Mouse (Mus musculus) retina, postnatal 7 days (tissue): ENCODE data around the gene Fancm.
"Not testable (repeated sequence)": the region's sequence is repeated elsewhere in the genome, so short reads cannot be mapped to it uniquely, and the experiment has no call there.

Source experiments
- DNase-seq: peaks from one replicate; pipeline ENCODE4 v3.0.0-alpha.2; 2012; ENCODE audit warnings: low read depth, low spot score

Gene Fancm

GRCm38 (mm10) chr12:65075085-65075732 lies at the start of gene Fancm:
Fancm (plus strand) TSS chr12:65075603.
- DNase-seq: peak; percentile 89

- DNase-seq: no peak
Measured at GRCm38 (mm10) chr12:65035839-65036189, 39.6 kb upstream of the Fancm start.

GRCm38 (mm10) chr12:65036190-65036870 lies 39.1 kb upstream of the Fancm start, which contains the start of gene Prpf39:
Prpf39 (plus strand) TSS chr12:65036333.
- peak; percentile 73 for DNase-seq

GRCm38 (mm10) chr12:65036892-65037545 lies 38.4 kb upstream of the Fancm start:
- DNase-seq: peak; percentile 16

- DNase-seq: no peak
Measured at GRCm38 (mm10) chr12:65037546-65037937, 37.9 kb upstream of the Fancm start.

GRCm38 (mm10) chr12:65048799-65049198 lies 26.6 kb upstream of the Fancm start:
- no peak for DNase-seq

GRCm38 (mm10) chr12:65058203-65058602 lies 17.2 kb upstream of the Fancm start:
- DNase-seq: no peak

GRCm38 (mm10) chr12:65061082-65061481 lies 14.3 kb upstream of the Fancm start:
- DNase-seq: no peak

- no peak for DNase-seq
Measured at GRCm38 (mm10) chr12:65065241-65065640, 10.2 kb upstream of the Fancm start.

GRCm38 (mm10) chr12:65066234-65066633 lies 9.2 kb upstream of the Fancm start:
- no peak for DNase-seq

GRCm38 (mm10) chr12:65068409-65068808 lies 7.0 kb upstream of the Fancm start:
- DNase-seq: no peak

- DNase-seq: no peak
Measured at GRCm38 (mm10) chr12:65072911-65073610, 2.3 kb upstream of the Fancm start.

GRCm38 (mm10) chr12:65073611-65074178 lies 1.7 kb upstream of the Fancm start, which contains the start of gene Fkbp3:
Fkbp3 (minus strand) TSS chr12:65074007.
- peak; percentile 97 for DNase-seq

GRCm38 (mm10) chr12:65074651-65075050 lies 752 bp upstream of the Fancm start:
- DNase-seq: no peak

GRCm38 (mm10) chr12:65075733-65076310 lies 419 bp downstream of the Fancm start:
- peak; percentile 4 for DNase-seq

- DNase-seq: no peak
Measured at GRCm38 (mm10) chr12:65076906-65077305, 1.5 kb downstream of the Fancm start.

- DNase-seq: no peak
Measured at GRCm38 (mm10) chr12:65108746-65109145, 33.3 kb downstream of the Fancm start.

GRCm38 (mm10) chr12:65111503-65111902 lies 36.1 kb downstream of the Fancm start:
- DNase-seq: no peak

- DNase-seq: no peak
Measured at GRCm38 (mm10) chr12:65112811-65113210, 37.4 kb downstream of the Fancm start.

- no peak for DNase-seq
Measured at GRCm38 (mm10) chr12:65113925-65114324, 38.5 kb downstream of the Fancm start.

GRCm38 (mm10) chr12:65114978-65115377 lies 39.6 kb downstream of the Fancm start:
- not testable (repeated sequence) for DNase-seq
